Mouse (Mus musculus): ENCODE data around the gene Acsl5. TPM values are rescaled to one million over a fixed set of nuclear protein-coding genes. Genes with fewer than 3 reads are reported as not detected.

The Acsl5 gene
- total RNA-seq, 4 experiments from 2014 or later, result 10.8 to 12.4 (median 11.5) TPM

GRCm38 (mm10) chr19:55331776-55332175, 80.0 kb downstream of the Acsl5 start:
- no peak for DNase-seq (ENCODE audit: low spot score)

DNA sequence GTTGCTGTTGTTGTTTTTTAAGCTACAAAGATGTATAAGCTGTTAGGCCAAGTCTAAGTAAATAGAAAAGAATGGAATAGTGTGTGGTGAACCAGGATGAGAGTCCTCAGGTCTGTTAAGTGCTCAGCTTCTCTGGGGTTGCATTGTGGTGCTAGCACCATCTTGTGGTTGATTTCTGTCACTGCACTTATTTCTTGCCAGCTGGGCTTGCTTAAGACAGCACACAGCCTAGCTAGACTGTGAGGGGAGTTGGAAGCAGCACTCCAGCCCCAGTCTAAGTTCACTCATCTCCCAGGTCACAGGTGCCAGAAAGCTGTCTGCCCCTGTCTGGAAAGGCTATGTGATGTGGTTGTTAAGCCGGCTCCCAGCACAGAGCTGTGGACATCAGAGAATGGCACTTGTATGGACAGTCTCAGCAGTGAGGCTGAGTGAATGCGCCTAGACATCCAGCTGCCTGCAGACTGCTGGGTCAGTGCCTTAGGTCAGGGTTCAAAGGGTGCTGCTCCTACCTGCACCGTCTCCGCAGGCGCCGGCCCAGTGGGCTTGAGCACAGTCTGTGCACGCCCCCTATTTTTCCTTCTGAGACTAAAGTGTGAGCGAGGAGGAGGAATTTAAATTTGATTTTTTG, 81.0 kb downstream of the Acsl5 start:
- peak; percentile 76 for DNase-seq (ENCODE audit: low spot score)

DNA sequence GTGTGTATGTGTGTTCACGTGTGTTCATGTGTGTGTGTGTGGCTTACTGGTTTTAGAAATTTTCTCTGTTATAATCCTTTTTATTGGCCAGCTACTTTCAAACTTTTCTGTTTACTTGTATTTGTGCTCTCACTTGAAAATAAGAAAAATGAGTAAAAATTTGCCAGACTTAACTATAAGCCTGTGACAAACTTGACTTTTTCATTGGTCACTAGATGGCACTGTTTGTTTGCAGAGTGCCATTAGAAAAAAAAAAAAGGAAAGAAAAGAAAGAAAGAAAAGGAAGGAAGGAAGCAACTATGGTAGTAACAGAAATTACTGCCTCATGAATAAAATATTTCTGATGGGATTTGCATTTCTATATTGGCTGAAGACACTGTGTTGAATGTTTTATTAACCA, 84.1 kb downstream of the Acsl5 start:
- no peak for DNase-seq (ENCODE audit: low spot score)

DNA sequence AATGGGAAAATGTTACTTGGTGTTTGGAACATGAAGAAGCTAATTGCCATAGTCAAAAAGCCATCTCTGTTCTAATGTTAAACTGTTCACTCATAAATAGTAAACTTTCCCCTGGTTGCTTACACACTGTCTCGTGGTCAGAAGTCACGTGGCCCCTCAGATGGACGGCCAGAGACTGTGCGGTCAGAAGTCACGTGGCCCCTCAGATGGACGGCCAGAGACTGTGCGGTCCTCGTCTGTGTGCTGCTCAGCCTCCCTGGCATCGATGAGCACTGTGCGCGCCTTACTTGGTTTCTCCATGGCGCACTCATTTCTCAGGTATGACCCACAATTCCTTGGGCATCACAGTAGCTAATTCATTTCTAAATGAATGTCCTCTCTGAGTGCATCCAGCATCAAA, 84.7 kb downstream of the Acsl5 start:
- no peak for DNase-seq (ENCODE audit: low spot score)

DNA sequence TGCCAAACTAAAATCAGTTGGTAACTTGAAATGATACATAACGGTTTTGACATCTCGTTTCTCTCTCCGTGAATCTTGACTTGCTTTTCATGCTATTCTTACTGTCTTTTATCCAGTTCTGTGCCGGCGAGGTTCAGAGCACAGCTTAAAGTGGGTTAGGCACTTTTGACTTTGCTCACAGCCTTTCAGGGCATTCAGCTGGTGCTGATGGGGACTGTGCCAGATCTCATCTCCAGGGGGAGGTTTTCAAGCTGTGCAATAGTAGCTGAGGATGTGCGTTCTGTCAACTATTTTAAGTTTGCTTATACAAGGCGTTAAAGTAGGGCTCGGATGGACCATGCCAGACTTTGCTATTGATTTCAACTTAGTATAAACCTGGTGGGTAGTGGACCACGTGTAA, 85.3 kb downstream of the Acsl5 start:
- DNase-seq (ENCODE audit: low spot score), result no peak

DNA sequence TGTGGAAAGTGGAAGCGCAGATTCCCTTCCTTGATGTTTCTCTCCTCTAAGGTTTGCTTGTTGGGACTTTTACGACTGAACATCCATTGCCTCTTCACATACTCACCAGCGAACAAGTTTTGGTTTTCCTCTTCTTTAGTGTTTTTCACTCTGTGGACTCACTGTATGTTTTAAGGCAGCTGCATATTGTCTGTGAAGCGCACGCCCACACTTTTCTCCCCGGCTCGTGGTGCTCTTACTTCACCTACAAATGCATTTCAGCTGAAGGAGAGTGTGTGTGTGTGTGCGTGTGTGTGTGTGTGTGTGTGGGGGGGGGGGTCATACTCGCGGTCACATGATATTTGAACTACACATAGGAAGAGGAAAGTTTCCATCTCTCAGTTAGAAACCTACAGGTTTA, 85.9 kb downstream of the Acsl5 start:
- no peak for DNase-seq (ENCODE audit: low spot score)

- no peak for DNase-seq (ENCODE audit: low spot score)
These were observed 88.8 kb downstream of the Acsl5 start for GRCm38 (mm10) chr19:55340521-55340920.

DNA sequence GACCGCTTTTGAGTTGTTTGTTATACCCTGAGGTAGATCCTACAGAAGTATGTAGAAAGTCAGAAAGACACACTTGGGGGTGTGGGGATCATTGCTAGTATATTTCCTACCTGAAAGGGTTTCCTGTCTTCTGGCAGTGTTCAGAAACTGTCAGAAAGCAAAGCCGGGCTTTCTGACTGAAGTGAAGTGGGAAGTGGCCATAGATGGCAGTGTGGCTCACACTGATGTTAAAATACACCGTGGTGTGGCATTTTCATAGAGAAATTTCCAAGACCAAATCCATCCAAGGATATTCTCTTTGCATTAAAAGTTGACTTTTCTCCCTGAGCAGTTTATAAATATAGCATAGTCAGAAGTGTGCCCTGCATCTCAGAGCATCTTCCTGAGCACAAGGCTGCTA, 89.6 kb downstream of the Acsl5 start:
- no peak for DNase-seq (ENCODE audit: low spot score)

DNA sequence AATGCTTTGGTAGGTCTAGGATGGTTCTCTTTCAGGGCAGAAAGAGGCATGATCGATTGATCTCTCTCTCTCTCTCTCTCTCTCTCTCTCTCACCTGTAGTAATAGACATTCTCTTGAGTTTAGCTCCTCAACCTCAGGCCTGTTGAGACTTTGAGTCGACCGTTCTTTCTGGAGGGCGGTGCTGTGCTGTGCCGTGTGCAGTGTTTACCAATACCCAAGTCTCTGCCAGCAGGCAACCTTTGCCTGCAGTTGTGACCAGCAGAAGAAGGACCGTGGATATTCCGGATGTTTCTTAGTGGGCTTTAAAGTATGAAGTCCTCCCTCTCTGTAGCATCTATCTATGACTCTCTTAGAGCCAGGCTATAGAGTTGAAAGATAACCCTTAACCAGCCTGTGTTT, 90.7 kb downstream of the Acsl5 start:
- no peak for DNase-seq (ENCODE audit: low spot score)

GRCm38 (mm10) chr19:55343274-55343673, 91.5 kb downstream of the Acsl5 start:
- DNase-seq (ENCODE audit: low spot score), result no peak

Other genes with a start within 250 kb of the Acsl5 start
- gene Gpam, start 124.7 kb upstream of the Acsl5 start, total RNA-seq (2022), result 100 to 1,000 TPM; 170 to 216 (median 189) TPM
- under 1 TPM; 0.14 to 0.41 (median 0.29) TPM for gene Tectb, start 71.2 kb upstream of the Acsl5 start, total RNA-seq (2022)
- not detected for gene Gucy2g, start 10.7 kb upstream of the Acsl5 start, total RNA-seq (2022)
- 10 to 100 TPM; 19.7 to 20.5 (median 20.2) TPM for gene Zdhhc6, start 64.1 kb downstream of the Acsl5 start, total RNA-seq (2022)
- gene Vti1a, start 64.4 kb downstream of the Acsl5 start, total RNA-seq (2022), result 10 to 100 TPM; 15.7 to 19.5 (median 17.5) TPM